Mouse (Mus musculus) adipocyte (in vitro differentiated cells): Measurements from ENCODE around the gene Zfp418.
"Not testable (repeated sequence)": the region's sequence is repeated elsewhere in the genome, so short reads cannot be mapped to it uniquely, and the experiment has no call there.

Experiments used
- DNase-seq: peaks from one replicate; pipeline ENCODE4 v3.0.0-alpha.2; 2016; ENCODE audit warnings: low spot score

Gene Zfp418

GRCm38 (mm10) chr7:7171227-7172147, at the start of gene Zfp418:
Gene Zfp418, plus strand, starts transcription at chr7:7171330.
- DNase-seq, result peak; percentile 71

- DNase-seq, result no peak
Observed at GRCm38 (mm10) chr7:7121602-7121980, 49.5 kb upstream of the Zfp418 start.

- DNase-seq, result not testable (repeated sequence)
Observed at GRCm38 (mm10) chr7:7130491-7131124, 40.5 kb upstream of the Zfp418 start.

- DNase-seq, result no peak
Observed at GRCm38 (mm10) chr7:7132751-7133150, 38.4 kb upstream of the Zfp418 start.

GRCm38 (mm10) chr7:7136379-7136866, 34.7 kb upstream of the Zfp418 start, which contains the start of gene Zfp773:
Gene Zfp773, minus strand, starts transcription at chr7:7136755.
- peak; percentile 15 for DNase-seq

- DNase-seq, result no peak
Observed at GRCm38 (mm10) chr7:7144215-7144614, 26.9 kb upstream of the Zfp418 start.

- no peak for DNase-seq
Observed at GRCm38 (mm10) chr7:7145991-7146608, 25.0 kb upstream of the Zfp418 start.

GRCm38 (mm10) chr7:7185897-7186296, 14.8 kb downstream of the Zfp418 start:
- no peak for DNase-seq

- no peak for DNase-seq
Observed at GRCm38 (mm10) chr7:7187417-7188190, 16.5 kb downstream of the Zfp418 start.

- DNase-seq, result peak; percentile 49
Observed at GRCm38 (mm10) chr7:7188191-7188942, 17.2 kb downstream of the Zfp418 start.

- not testable (repeated sequence) for DNase-seq
Observed at GRCm38 (mm10) chr7:7209313-7210151, 38.4 kb downstream of the Zfp418 start, which contains the start of gene Zfp772. Gene Zfp772, minus strand, starts transcription at chr7:7209998.
